23 mouse cellular contexts compared by ENCODE assay signal in the genomic region with DNA sequence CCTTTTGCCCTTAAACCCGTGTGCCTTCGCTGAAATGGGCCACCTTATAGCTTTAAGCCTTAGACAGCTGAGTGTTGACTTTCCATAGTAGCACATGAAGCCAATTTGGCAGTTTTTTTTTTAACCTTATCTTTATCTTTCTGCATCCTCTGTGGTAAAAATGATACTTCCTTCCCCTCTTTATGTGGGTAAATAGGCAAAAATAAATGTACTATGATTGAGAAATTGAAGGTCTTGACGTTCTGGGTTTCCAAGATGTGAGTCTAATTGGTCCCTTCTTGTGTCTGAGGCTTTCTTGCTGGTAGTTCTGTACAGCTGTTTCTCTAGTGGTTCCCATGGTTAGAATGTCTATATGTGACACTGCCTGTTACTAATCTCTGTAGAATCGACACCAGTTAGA. TPM values are rescaled to one million over a fixed set of nuclear protein-coding genes. Genes with fewer than 3 reads are reported as not detected.
A peak's percentile ranks its signal among the peaks of the same experiment; 100 is the strongest.
DNase-seq lines count a peak whose midpoint lies in the region; ATAC-seq and TF ChIP-seq lines count a peak whose summit lies in the region.
"Had no signal": no experiment of that assay in that cellular context is flagged by ENCODE, and none has a peak within 500 bp of the region (broad histone marks: within the 10 kb centered on the region; RNA-seq: fewer than 3 reads in every experiment).

No protein-coding gene starts in this region.

- H3K4me2 ChIP-seq in midbrain, embryonic 11.5 days = no peak overlapping the region
- H3K4me2 ChIP-seq in midbrain, embryonic 15.5 days = no peak overlapping the region
- H3K4me2 ChIP-seq: heart, embryonic 13.5 days; hindbrain, embryonic 13.5 days; lung, embryonic 15.5 days; neural tube, embryonic 15.5 days had no signal

- no peak overlapping the region for H3K9ac ChIP-seq in midbrain, embryonic 11.5 days (ENCODE audit: low read length)
- H3K9ac ChIP-seq in midbrain, embryonic 15.5 days = no peak overlapping the region
- H3K9ac ChIP-seq in MEL (ENCODE audit: control insufficient read depth, low read depth, low read length, poor library complexity, severe bottlenecking) = peak overlapping the region; percentile 30; the same call in 1 of the 2 replicates
- H3K9ac ChIP-seq: forebrain, postnatal 0 days; heart, embryonic 13.5 days; hindbrain, embryonic 13.5 days; liver, embryonic 14.5 days; lung, embryonic 15.5 days; neural tube, embryonic 15.5 days had no signal

- H3K36me3 ChIP-seq in midbrain, embryonic 11.5 days (ENCODE audit: control insufficient read depth, insufficient read depth, low read length) = no peaks in the 10 kb centered on the region
- H3K36me3 ChIP-seq in midbrain, embryonic 15.5 days (replicated peaks) = no peaks in the 10 kb centered on the region
- peaks cover 0 to 27% of the 10 kb centered on the region in 2 experiments; a peak in 2 of 4 replicates for H3K36me3 ChIP-seq in MEL (ENCODE audit: control insufficient read depth in 1 of 2, insufficient read depth in 2 of 2, low read length in 2 of 2)
- H3K36me3 ChIP-seq in forebrain, embryonic 10.5 days (replicated peaks) = no peaks in the 10 kb centered on the region
- H3K36me3 ChIP-seq: heart, embryonic 13.5 days; hindbrain, embryonic 13.5 days; lung, embryonic 15.5 days; neural tube, embryonic 15.5 days had no signal

- no peak for TF ChIP-seq CTCF in MEL (IDR thresholded peaks at IDR 0.05 in 2 of 3, conservative IDR thresholded peaks at IDR 0.05 in 1 of 3; ENCODE audit: control insufficient read depth in 1 of 3, insufficient read depth in 1 of 3, low read depth in 2 of 3, low read length in 3 of 3, poor library complexity in 1 of 3, severe bottlenecking in 1 of 3)

- H3K27ac ChIP-seq in midbrain, embryonic 11.5 days (ENCODE audit: low read depth, low read length) = no peak overlapping the region
- H3K27ac ChIP-seq in midbrain, embryonic 15.5 days = no peak overlapping the region
- H3K27ac ChIP-seq in MEL (ENCODE audit: control insufficient read depth, low read depth, low read length) = peak overlapping the region; percentile 73
- H3K27ac ChIP-seq in forebrain, embryonic 10.5 days = no peak overlapping the region
- H3K27ac ChIP-seq: heart, adult 2 months; heart, embryonic 13.5 days; hindbrain, embryonic 13.5 days; liver, embryonic 14.5 days; lung, embryonic 15.5 days; neural tube, embryonic 15.5 days had no signal

- TF ChIP-seq EP300 in MEL (IDR thresholded peaks at IDR 0.05; ENCODE audit: low read depth in 1 of 2, low read length in 2 of 2) = peak; percentile 90

- no peaks in the 10 kb centered on the region for H3K4me1 ChIP-seq in midbrain, embryonic 11.5 days (ENCODE audit: control insufficient read depth, insufficient read depth, low read length)
- H3K4me1 ChIP-seq in midbrain, embryonic 15.5 days = peaks cover 8% of the 10 kb centered on the region
- peaks cover 13 to 35% of the 10 kb centered on the region in 2 experiments for H3K4me1 ChIP-seq in MEL (ENCODE audit: control insufficient read depth in 1 of 2, insufficient read depth in 2 of 2, low read length in 2 of 2)
- H3K4me1 ChIP-seq in forebrain, embryonic 10.5 days = peaks cover 9% of the 10 kb centered on the region

- no peak for TF ChIP-seq RAD21 in MEL (IDR thresholded peaks at IDR 0.05; ENCODE audit: low read depth, low read length)

- H3K9me3 ChIP-seq in midbrain, embryonic 11.5 days (ENCODE audit: control insufficient read depth, low read length) = no peaks in the 10 kb centered on the region
- H3K9me3 ChIP-seq in midbrain, embryonic 15.5 days = no peaks in the 10 kb centered on the region
- no peaks in the 10 kb centered on the region for H3K9me3 ChIP-seq in MEL (replicated peaks; ENCODE audit: insufficient read depth, low read length)
- no peaks in the 10 kb centered on the region for H3K9me3 ChIP-seq in forebrain, embryonic 10.5 days
- H3K9me3 ChIP-seq: heart, embryonic 13.5 days; hindbrain, embryonic 13.5 days; lung, embryonic 15.5 days; neural tube, embryonic 15.5 days had no signal

- DNase-seq in midbrain, embryonic 11.5 days (ENCODE audit: low spot score, missing footprints) = peak; percentile 45
- peak; percentile 77 for DNase-seq in MEL (ENCODE audit: low read depth, low spot score)
- no peak for DNase-seq in forebrain, embryonic 10.5 days (ENCODE audit: extremely low spot score, low spot score)
- DNase-seq in left cerebral cortex, postnatal 10 days (ENCODE audit: extremely low spot score in 1 of 2, low spot score in 2 of 2) = no peak
- no peak for DNase-seq in adrenal gland, postnatal 14 days
- DNase-seq: cerebellum, adult 18-20 months; cerebellum, postnatal 14 days; forebrain, postnatal 0 days; gastrocnemius, postnatal 25 days; heart, adult 2 months; heart, postnatal 14 days; kidney, adult 8-10 months; kidney, postnatal 14 days; lung, postnatal 36 days; thymus, postnatal 14 days had no signal

- no peaks in the 10 kb centered on the region for H3K79me2 ChIP-seq in MEL (ENCODE audit: control insufficient read depth, insufficient read depth, low read length, poor library complexity)

- intact Hi-C loops in left cerebral cortex, postnatal 10 days (cut with DNase I) = no loop called here

- H3K4me3 ChIP-seq in midbrain, embryonic 11.5 days (ENCODE audit: low read depth, low read length) = no peak overlapping the region
- H3K4me3 ChIP-seq in midbrain, embryonic 15.5 days = no peak overlapping the region
- peak overlapping the region; percentile 8 to 26; a peak in 3 of 4 replicates for H3K4me3 ChIP-seq in MEL (ENCODE audit: control insufficient read depth in 1 of 2, insufficient read depth in 1 of 2, low read depth in 2 of 2, low read length in 2 of 2)
- no peak overlapping the region for H3K4me3 ChIP-seq in forebrain, embryonic 10.5 days
- H3K4me3 ChIP-seq: heart, adult 2 months; heart, embryonic 13.5 days; hindbrain, embryonic 13.5 days; lung, embryonic 15.5 days; neural tube, embryonic 15.5 days had no signal

- 88% methylated on average over 4 of the region's 4 CpGs for WGBS in midbrain, embryonic 11.5 days
- 88% methylated on average over 4 of the region's 4 CpGs for WGBS in midbrain, embryonic 15.5 days
- WGBS in forebrain, embryonic 10.5 days = 90% methylated on average over 4 of the region's 4 CpGs

- H3K27me3 ChIP-seq in midbrain, embryonic 11.5 days (ENCODE audit: control insufficient read depth, insufficient read depth, low read length) = no peaks in the 10 kb centered on the region
- 0 out of 2 replicates have a peak, but pooled peaks cover 3% of the 10 kb centered on the region for H3K27me3 ChIP-seq in midbrain, embryonic 15.5 days (replicated peaks)
- no peaks in the 10 kb centered on the region for H3K27me3 ChIP-seq in MEL (ENCODE audit: control insufficient read depth in 1 of 2, insufficient read depth in 2 of 2, low read length in 2 of 2)
- H3K27me3 ChIP-seq in forebrain, embryonic 10.5 days (ENCODE audit: poor library complexity, severe bottlenecking) = peaks cover 24% of the 10 kb centered on the region
- H3K27me3 ChIP-seq: heart, embryonic 13.5 days; lung, embryonic 15.5 days had no signal

- TF ChIP-seq POLR2A in MEL (IDR thresholded peaks at IDR 0.05; ENCODE audit: control insufficient read depth in 1 of 2, insufficient read depth in 1 of 2, low read depth in 1 of 2, low read length in 2 of 2, poor library complexity in 1 of 2) = no peak

- no peak for ATAC-seq in midbrain, embryonic 11.5 days (ENCODE audit: low FRiP score)
- ATAC-seq in midbrain, embryonic 15.5 days (replicated peaks) = no peak
- 0 out of 2 replicates have a peak, but pooled peaks have one; percentile 3 for ATAC-seq in erythroid progenitor cell, adult 5-6 weeks (replicated peaks; ENCODE audit: low FRiP score, poor library complexity, severe bottlenecking)
- peak; percentile 54 for ATAC-seq in megakaryocyte progenitor cell, adult 5-6 weeks (replicated peaks; ENCODE audit: poor library complexity)

TF ChIP-seq in MEL, 35 proteins besides CTCF, POLR2A, EP300 and RAD21 (continues in another document):
- TF ChIP-seq NRF1 (IDR thresholded peaks at IDR 0.05; ENCODE audit: insufficient read depth, low read depth, low read length, poor library complexity, severe bottlenecking) (no peak), MAFK (IDR thresholded peaks at IDR 0.05; ENCODE audit: borderline replicate concordance, low read depth, low read length) (0 out of 2 replicates have a peak, but pooled peaks have one; percentile 47), NELFE (IDR thresholded peaks at IDR 0.05; ENCODE audit: low read depth, low read length) (no peak), ETS1 (IDR thresholded peaks at IDR 0.05; ENCODE audit: low read depth, low read length) (peak; percentile 87), MYC (IDR thresholded peaks at IDR 0.05; ENCODE audit: low read depth, low read length) (peak; percentile 86)

RNA-seq across cellular contexts. Expression of gene Il1r1, which starts 46.2 kb away (rescaled TPM):
- 0.96 and 1.0 TPM in 2 replicates for polyA plus RNA-seq in midbrain, embryonic 11.5 days (2014; fragmentation: Nextera tagmentation; extraction: Ambion mirVana)
- polyA plus RNA-seq in midbrain, embryonic 15.5 days (2015; fragmentation: Nextera tagmentation; extraction: Ambion mirVana) = 0.80 and 0.83 TPM in 2 replicates
- total RNA-seq in MEL (2012; rRNA removed) = 1.4 and 1.5 TPM in 2 replicates
- 1 to 10 TPM in 1 of 2 experiments, not detected in 1; 3.1 TPM for polyA plus RNA-seq in MEL (2012; ENCODE audit: insufficient read depth in 1 of 2, insufficient read length in 2 of 2, low read depth in 1 of 2, low replicate concordance in 2 of 2, missing spikeins in 1 of 2)
- total RNA-seq in erythroid progenitor cell, adult 5-6 weeks (2015; ENCODE audit: low replicate concordance) = 4.7 and 5.0 TPM in 2 replicates
- 5.8 and 9.7 TPM in 2 replicates for total RNA-seq in erythroid progenitor cell, adult 5-6 weeks (2017; ENCODE audit: low replicate concordance)
- total RNA-seq in megakaryocyte progenitor cell, adult 5-6 weeks (2015) = 4.6 and 5.8 TPM in 2 replicates
- 3.2 and 4.7 TPM in 2 replicates for total RNA-seq in megakaryocyte progenitor cell, adult 5-6 weeks (2017)
- polyA plus RNA-seq in forebrain, embryonic 10.5 days (2016; fragmentation: Nextera tagmentation; extraction: Ambion mirVana) = 0.18 and 0.56 TPM in 2 replicates
- 1 to 10 TPM; 2.4 to 3.1 TPM for total RNA-seq in left cerebral cortex, postnatal 10 days (2021)
- total RNA-seq in adrenal gland, postnatal 14 days (2021) = 6.6 and 6.9 TPM in 2 replicates

RNA-seq across cellular contexts. Expression of gene Il1rl2, which starts 53.4 kb away (rescaled TPM):
- 0.98 and 1.0 TPM in 2 replicates for polyA plus RNA-seq in midbrain, embryonic 11.5 days (2014; fragmentation: Nextera tagmentation; extraction: Ambion mirVana)
- polyA plus RNA-seq in midbrain, embryonic 15.5 days (2015; fragmentation: Nextera tagmentation; extraction: Ambion mirVana) = 0.68 and 1.1 TPM in 2 replicates
- 0.07 and 0.08 TPM in 2 replicates for total RNA-seq in MEL (2012; rRNA removed)
- polyA plus RNA-seq in MEL (2012; ENCODE audit: insufficient read depth in 1 of 2, insufficient read length in 2 of 2, low read depth in 1 of 2, low replicate concordance in 2 of 2, missing spikeins in 1 of 2) = under 1 TPM in 1 of 2 experiments, not detected in 1; 0.04 TPM
- total RNA-seq in erythroid progenitor cell, adult 5-6 weeks (2015; ENCODE audit: low replicate concordance) = 2.5 and 3.4 TPM in 2 replicates
- 2.8 TPM in 1 of 2 replicates, not detected in the other for total RNA-seq in erythroid progenitor cell, adult 5-6 weeks (2017; ENCODE audit: low replicate concordance)
- 9.3 and 12.0 TPM in 2 replicates for total RNA-seq in megakaryocyte progenitor cell, adult 5-6 weeks (2015)
- total RNA-seq in megakaryocyte progenitor cell, adult 5-6 weeks (2017) = 10.4 and 10.6 TPM in 2 replicates
- polyA plus RNA-seq in forebrain, embryonic 10.5 days (2016; fragmentation: Nextera tagmentation; extraction: Ambion mirVana) = 0.75 and 1.1 TPM in 2 replicates
- total RNA-seq in left cerebral cortex, postnatal 10 days (2021) = 1 to 10 TPM in 1 of 2 experiments, under 1 TPM in 1; 0.91 to 1.8 TPM
- 3.6 and 4.4 TPM in 2 replicates for total RNA-seq in adrenal gland, postnatal 14 days (2021)

Comparison
In these comparisons a context has a peak if more than half of its experiments do, and no peak if none do; other contexts are left out.
1. ATAC-seq: peak in erythroid progenitor cell, adult 5-6 weeks (single experiment) and megakaryocyte progenitor cell, adult 5-6 weeks (single experiment); none in midbrain, embryonic 11.5 days (single experiment) and midbrain, embryonic 15.5 days (single experiment).
2. DNase-seq: peak in midbrain, embryonic 11.5 days (single experiment) and MEL (single experiment); none in forebrain, embryonic 10.5 days (single experiment), left cerebral cortex, postnatal 10 days (0 of 2) and adrenal gland, postnatal 14 days (single experiment).
3. H3K4me3 ChIP-seq: peak in MEL (2 of 2); none in midbrain, embryonic 11.5 days (single experiment), midbrain, embryonic 15.5 days (single experiment) and forebrain, embryonic 10.5 days (single experiment).